Mouse (Mus musculus): ENCODE data around the gene Yipf1. TPM values are rescaled to one million over a fixed set of nuclear protein-coding genes. Genes with fewer than 3 reads are reported as not detected.

The Yipf1 gene
- total and polyA plus RNA-seq, 2 experiments from 2014 or later, result 40.1 to 46.7 TPM

DNA sequence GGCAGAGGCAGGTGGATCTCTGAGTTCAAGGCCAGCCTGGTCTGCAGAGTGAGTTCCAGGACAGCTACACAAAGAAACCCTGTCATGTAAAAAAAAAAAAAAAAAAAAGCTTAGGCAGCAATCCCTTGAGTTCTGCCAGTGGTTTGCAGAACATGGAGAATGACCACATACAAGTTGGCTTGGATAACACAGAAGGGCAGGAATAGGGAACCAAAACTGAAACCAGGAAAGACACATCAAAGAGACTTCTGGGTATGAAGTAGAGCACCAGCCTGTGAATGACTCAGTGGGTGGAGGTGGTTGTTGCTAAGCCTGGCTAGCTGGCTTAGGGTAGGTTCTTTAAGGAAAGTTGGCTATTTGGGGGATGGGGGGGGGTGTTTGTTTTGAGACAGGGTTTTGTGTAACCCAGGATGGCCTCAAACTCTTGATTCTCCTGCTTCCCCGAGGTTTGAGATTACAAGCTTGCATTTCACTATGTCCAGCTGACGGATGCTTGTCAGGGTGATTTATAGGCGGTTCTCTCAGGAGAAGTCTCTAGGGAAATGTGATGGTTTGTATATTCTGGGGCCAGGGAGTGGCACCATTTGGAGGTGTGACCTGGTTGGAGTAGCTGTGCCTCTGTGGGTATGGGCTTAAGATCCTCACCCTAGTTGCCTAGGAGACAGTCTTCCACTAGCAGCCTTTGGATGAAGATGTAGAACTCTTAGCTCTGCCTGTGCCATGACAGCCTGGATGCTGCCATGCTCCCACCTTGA lies 28.5 kb upstream of the Yipf1 start:
- ATAC-seq (ENCODE audit: insufficient read depth, low read depth) (no peak), DNase-seq (ENCODE audit: low spot score) (no peak)
- H3K4me2 ChIP-seq (ENCODE audit: low read depth, low read length), result no peak overlapping the region
- no peaks in the 10 kb centered on the region for H3K9me3 ChIP-seq (replicated peaks; ENCODE audit: control insufficient read depth, low read length)
- WGBS, result 74% methylated on average over 3 of the region's 3 CpGs
- H3K4me1 ChIP-seq (ENCODE audit: control insufficient read depth, insufficient read depth), result no peaks in the 10 kb centered on the region
- TF ChIP-seq CTCF (IDR thresholded peaks at IDR 0.05; ENCODE audit: low read depth) (no peak), EP300 (IDR thresholded peaks at IDR 0.05; ENCODE audit: low read depth) (no peak)
- no peak overlapping the region for H3K4me3 ChIP-seq (ENCODE audit: low read depth, low read length)
- no peak overlapping the region for H3K27ac ChIP-seq (ENCODE audit: low read depth)
- H3K9ac ChIP-seq (replicated peaks; ENCODE audit: low read depth, low read length), result no peak overlapping the region
- no peaks in the 10 kb centered on the region for H3K36me3 ChIP-seq (replicated peaks; ENCODE audit: control insufficient read depth, insufficient read depth, low read length)
- no peaks in the 10 kb centered on the region for H3K27me3 ChIP-seq (ENCODE audit: control insufficient read depth, insufficient read depth, low read length)

DNA sequence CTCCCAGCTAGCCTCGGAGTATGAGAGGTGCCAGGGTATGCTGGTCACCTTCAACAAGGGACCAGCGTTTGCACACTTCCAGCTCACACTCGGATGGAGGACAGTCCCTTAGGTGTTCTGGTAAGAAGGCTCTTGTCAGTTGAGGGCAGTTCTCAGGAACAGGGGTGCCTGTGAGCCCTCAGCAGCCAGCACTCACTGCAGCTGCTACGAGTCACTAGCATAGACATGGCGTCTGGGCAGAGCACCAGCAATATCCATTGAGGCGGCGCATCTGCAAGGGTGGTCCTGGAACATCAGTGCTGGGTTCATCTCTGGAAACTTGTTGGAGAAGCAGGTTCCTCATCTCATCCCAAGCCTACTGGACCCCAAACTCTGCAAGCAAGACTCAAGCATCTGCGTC lies 27.8 kb upstream of the Yipf1 start:
- Histone ChIP-seq H3K27ac (ENCODE audit: low read depth) (no peak overlapping the region), H3K4me2 (ENCODE audit: low read depth, low read length) (no peak overlapping the region), H3K27me3 (ENCODE audit: control insufficient read depth, insufficient read depth, low read length) (no peaks in the 10 kb centered on the region), H3K9ac (replicated peaks; ENCODE audit: low read depth, low read length) (no peak overlapping the region), H3K4me3 (ENCODE audit: low read depth, low read length) (no peak overlapping the region), H3K36me3 (replicated peaks; ENCODE audit: control insufficient read depth, insufficient read depth, low read length) (no peaks in the 10 kb centered on the region), H3K4me1 (ENCODE audit: control insufficient read depth, insufficient read depth) (no peaks in the 10 kb centered on the region), H3K9me3 (replicated peaks; ENCODE audit: control insufficient read depth, low read length) (no peaks in the 10 kb centered on the region)
- 88% methylated on average over 8 of the region's 8 CpGs for WGBS
- ATAC-seq (ENCODE audit: insufficient read depth, low read depth) (no peak), DNase-seq (ENCODE audit: low spot score) (no peak)
- TF ChIP-seq EP300 (IDR thresholded peaks at IDR 0.05; ENCODE audit: low read depth) (no peak), CTCF (IDR thresholded peaks at IDR 0.05; ENCODE audit: low read depth) (no peak)

- DNase-seq (ENCODE audit: low spot score) (no peak), ATAC-seq (ENCODE audit: insufficient read depth, low read depth) (no peak)
- Histone ChIP-seq H3K4me2 (ENCODE audit: low read depth, low read length) (no peak overlapping the region), H3K9ac (replicated peaks; ENCODE audit: low read depth, low read length) (no peak overlapping the region), H3K4me3 (ENCODE audit: low read depth, low read length) (no peak overlapping the region), H3K4me1 (ENCODE audit: control insufficient read depth, insufficient read depth) (no peaks in the 10 kb centered on the region), H3K9me3 (replicated peaks; ENCODE audit: control insufficient read depth, low read length) (no peaks in the 10 kb centered on the region), H3K27me3 (ENCODE audit: control insufficient read depth, insufficient read depth, low read length) (no peaks in the 10 kb centered on the region), H3K36me3 (replicated peaks; ENCODE audit: control insufficient read depth, insufficient read depth, low read length) (no peaks in the 10 kb centered on the region), H3K27ac (ENCODE audit: low read depth) (no peak overlapping the region)
- TF ChIP-seq EP300 (IDR thresholded peaks at IDR 0.05; ENCODE audit: low read depth), result no peak
- TF ChIP-seq CTCF (IDR thresholded peaks at IDR 0.05; ENCODE audit: low read depth), result no peak
- 81% methylated on average over 2 of the region's 2 CpGs for WGBS
Measured at GRCm38 (mm10) chr4:107287517-107287916, 26.6 kb upstream of the Yipf1 start.

- ATAC-seq (ENCODE audit: insufficient read depth, low read depth), result no peak
- H3K4me1 ChIP-seq (ENCODE audit: control insufficient read depth, insufficient read depth), result no peaks in the 10 kb centered on the region
- no peak overlapping the region for H3K27ac ChIP-seq (ENCODE audit: low read depth)
- no peak for DNase-seq (ENCODE audit: low spot score)
- TF ChIP-seq EP300 (IDR thresholded peaks at IDR 0.05; ENCODE audit: low read depth) (no peak), CTCF (IDR thresholded peaks at IDR 0.05; ENCODE audit: low read depth) (no peak)
- WGBS, result 75% methylated on average over 7 of the region's 7 CpGs
- H3K9me3 ChIP-seq (replicated peaks; ENCODE audit: control insufficient read depth, low read length), result no peaks in the 10 kb centered on the region
- H3K27me3 ChIP-seq (ENCODE audit: control insufficient read depth, insufficient read depth, low read length), result no peaks in the 10 kb centered on the region
- no peak overlapping the region for H3K4me3 ChIP-seq (ENCODE audit: low read depth, low read length)
- H3K4me2 ChIP-seq (ENCODE audit: low read depth, low read length), result no peak overlapping the region
- H3K36me3 ChIP-seq (replicated peaks; ENCODE audit: control insufficient read depth, insufficient read depth, low read length), result no peaks in the 10 kb centered on the region
- no peak overlapping the region for H3K9ac ChIP-seq (replicated peaks; ENCODE audit: low read depth, low read length)
Measured at GRCm38 (mm10) chr4:107291611-107292272, 22.4 kb upstream of the Yipf1 start.

- TF ChIP-seq EP300 (IDR thresholded peaks at IDR 0.05; ENCODE audit: low read depth) (no peak), CTCF (IDR thresholded peaks at IDR 0.05; ENCODE audit: low read depth) (no peak)
- DNase-seq (ENCODE audit: low spot score) (no peak), ATAC-seq (ENCODE audit: insufficient read depth, low read depth) (no peak; the same call in 1 of the 2 replicates)
- no peaks in the 10 kb centered on the region for H3K27me3 ChIP-seq (ENCODE audit: control insufficient read depth, insufficient read depth, low read length)
- WGBS, result 40% methylated on average over 4 of the region's 4 CpGs
- H3K4me1 ChIP-seq (ENCODE audit: control insufficient read depth, insufficient read depth), result no peaks in the 10 kb centered on the region
- H3K4me2 ChIP-seq (ENCODE audit: low read depth, low read length), result no peak overlapping the region
- H3K27ac ChIP-seq (ENCODE audit: low read depth), result no peak overlapping the region
- no peaks in the 10 kb centered on the region for H3K9me3 ChIP-seq (replicated peaks; ENCODE audit: control insufficient read depth, low read length)
- no peak overlapping the region for H3K9ac ChIP-seq (replicated peaks; ENCODE audit: low read depth, low read length)
- H3K4me3 ChIP-seq (ENCODE audit: low read depth, low read length), result no peak overlapping the region
- H3K36me3 ChIP-seq (replicated peaks; ENCODE audit: control insufficient read depth, insufficient read depth, low read length), result no peaks in the 10 kb centered on the region
Measured at GRCm38 (mm10) chr4:107292273-107292662, 21.9 kb upstream of the Yipf1 start.
